Mouse (Mus musculus): ENCODE results near the gene Mdk.

The Mdk gene

GRCm38 (mm10) chr2:91958049-91958448 lies 26.0 kb upstream of the Mdk start:
- no peak for DNase-seq

GRCm38 (mm10) chr2:91957096-91957495 lies 25.0 kb upstream of the Mdk start:
- peak; percentile 80 for DNase-seq

- DNase-seq = no peak
Observed at GRCm38 (mm10) chr2:91955875-91956274, 23.8 kb upstream of the Mdk start.

GRCm38 (mm10) chr2:91955121-91955591 lies 23.1 kb upstream of the Mdk start:
- peak; percentile 11 for DNase-seq

- DNase-seq = no peak
Observed at GRCm38 (mm10) chr2:91953825-91954224, 21.7 kb upstream of the Mdk start.

- DNase-seq = peak; percentile 76
Observed at GRCm38 (mm10) chr2:91950275-91951085, 18.4 kb upstream of the Mdk start.

GRCm38 (mm10) chr2:91949411-91950274 lies 17.5 kb upstream of the Mdk start:
- DNase-seq = peak; percentile 63

- no peak for DNase-seq
Observed at GRCm38 (mm10) chr2:91948792-91949241, 16.7 kb upstream of the Mdk start.

GRCm38 (mm10) chr2:91948151-91948509 lies 16.0 kb upstream of the Mdk start:
- no peak for DNase-seq

GRCm38 (mm10) chr2:91947397-91948150 lies 15.5 kb upstream of the Mdk start:
- DNase-seq = no peak

- DNase-seq = no peak
Observed at GRCm38 (mm10) chr2:91946836-91947235, 14.7 kb upstream of the Mdk start.

- peak; percentile 50 for DNase-seq
Observed at GRCm38 (mm10) chr2:91945483-91945882, 13.4 kb upstream of the Mdk start, which contains the start of gene Gm9821. Gene Gm9821, plus strand, starts transcription at chr2:91945703.

- DNase-seq = peak; percentile 94
Observed at GRCm38 (mm10) chr2:91944170-91944950, 12.3 kb upstream of the Mdk start.

- no peak for DNase-seq
Observed at GRCm38 (mm10) chr2:91942356-91942755, 10.3 kb upstream of the Mdk start.

- no peak for DNase-seq
Observed at GRCm38 (mm10) chr2:91939303-91939935, 7.3 kb upstream of the Mdk start.

- no peak for DNase-seq
Observed at GRCm38 (mm10) chr2:91936154-91936553, 4.1 kb upstream of the Mdk start.

- no peak for DNase-seq
Observed at GRCm38 (mm10) chr2:91934826-91935525, 2.9 kb upstream of the Mdk start.

GRCm38 (mm10) chr2:91934016-91934415 lies 1.9 kb upstream of the Mdk start:
- DNase-seq = no peak

GRCm38 (mm10) chr2:91933471-91933870 lies 1.4 kb upstream of the Mdk start:
- no peak for DNase-seq

- DNase-seq = no peak
Observed at GRCm38 (mm10) chr2:91932737-91933350, 747 bp upstream of the Mdk start.

Measured in thymus, postnatal 4 days (tissue).